Mouse (Mus musculus): Measurements from ENCODE around the gene Dctn1. TPM values are rescaled to one million over a fixed set of nuclear protein-coding genes. Genes with fewer than 3 reads are reported as not detected.

Gene Dctn1
- total RNA-seq, 2 experiments from 2014 or later = 400 to 422 TPM

DNA sequence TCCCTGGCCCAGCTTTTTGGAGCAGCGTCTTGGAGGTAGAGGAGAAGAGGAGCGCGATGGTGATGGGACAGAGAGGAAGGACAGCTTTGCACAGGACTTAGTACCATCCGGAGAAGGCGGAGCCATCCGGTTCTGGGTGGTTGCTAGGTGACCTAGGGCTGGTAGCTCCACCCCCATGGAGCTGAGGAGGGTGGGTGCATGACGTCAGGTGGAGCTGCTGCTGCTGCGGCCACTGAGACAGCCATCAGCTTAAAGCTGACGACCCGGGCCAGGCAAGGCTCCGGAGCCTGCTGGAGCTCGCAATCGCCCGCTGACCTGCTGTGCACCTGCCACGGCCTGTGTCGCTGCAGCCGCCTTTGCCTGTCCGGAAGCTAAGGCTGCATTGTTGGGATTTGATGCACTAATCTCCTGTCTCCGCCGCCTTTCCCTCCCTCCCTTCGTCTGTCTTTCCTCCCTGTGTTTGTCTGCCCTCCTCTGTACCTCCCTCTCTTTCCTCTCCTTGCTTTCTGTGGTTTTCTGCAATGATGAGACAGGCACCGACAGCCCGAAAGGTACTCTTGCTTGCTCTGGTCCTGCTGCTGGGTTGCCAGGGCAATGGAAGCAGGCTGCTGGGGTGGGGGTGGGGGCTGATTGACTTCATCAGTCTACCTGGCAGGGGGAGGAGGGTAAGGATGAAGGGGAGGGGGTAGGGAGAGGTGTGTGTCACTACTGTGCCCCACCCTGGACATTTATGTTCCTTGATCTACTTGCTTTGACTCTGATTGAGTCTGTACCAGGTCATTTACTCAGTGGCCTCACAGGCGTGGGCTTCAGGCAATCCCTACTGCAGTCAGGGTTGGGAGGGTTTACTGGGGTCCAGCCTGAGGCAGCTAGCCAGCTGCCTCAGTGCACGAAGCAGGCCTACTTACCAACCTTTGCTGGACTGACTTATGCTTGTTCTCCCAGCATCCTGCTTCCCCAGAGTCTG lies 20.5 kb downstream of the Dctn1 start:
- peak overlapping the region; percentile 82 for H3K4me3 ChIP-seq
- peak; percentile 87 to 95 for DNase-seq (ENCODE audit: low spot score in 2 of 2)
- TF ChIP-seq CTCF (conservative IDR thresholded peaks at IDR 0.05) = no peak
- H3K27ac ChIP-seq = peak overlapping the region; percentile 93

DNA sequence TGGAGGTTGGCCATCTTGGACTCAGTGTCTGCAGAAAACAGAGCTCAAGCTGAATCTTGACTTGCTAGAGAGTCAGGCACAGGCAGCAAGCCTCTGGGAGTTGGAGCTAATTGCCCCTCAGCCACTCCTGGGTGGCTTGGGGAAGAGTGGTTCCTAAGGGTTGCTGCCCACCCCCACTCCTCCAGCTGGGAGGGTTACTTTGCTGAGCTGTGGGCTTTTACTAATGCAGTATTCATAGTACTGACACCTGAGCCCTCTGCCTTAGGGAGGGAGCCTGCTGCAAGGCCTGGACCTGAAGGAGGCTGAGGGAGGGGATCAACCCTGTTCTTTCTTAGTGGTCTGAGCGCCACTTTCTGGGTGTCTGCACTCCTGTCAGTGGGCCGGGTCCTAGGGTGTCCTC lies 21.2 kb downstream of the Dctn1 start:
- Histone ChIP-seq H3K27ac (peak overlapping the region; percentile 93), H3K4me3 (peak overlapping the region; percentile 82)
- DNase-seq (ENCODE audit: low spot score in 2 of 2) = no peak
- TF ChIP-seq CTCF (conservative IDR thresholded peaks at IDR 0.05) = no peak

DNA sequence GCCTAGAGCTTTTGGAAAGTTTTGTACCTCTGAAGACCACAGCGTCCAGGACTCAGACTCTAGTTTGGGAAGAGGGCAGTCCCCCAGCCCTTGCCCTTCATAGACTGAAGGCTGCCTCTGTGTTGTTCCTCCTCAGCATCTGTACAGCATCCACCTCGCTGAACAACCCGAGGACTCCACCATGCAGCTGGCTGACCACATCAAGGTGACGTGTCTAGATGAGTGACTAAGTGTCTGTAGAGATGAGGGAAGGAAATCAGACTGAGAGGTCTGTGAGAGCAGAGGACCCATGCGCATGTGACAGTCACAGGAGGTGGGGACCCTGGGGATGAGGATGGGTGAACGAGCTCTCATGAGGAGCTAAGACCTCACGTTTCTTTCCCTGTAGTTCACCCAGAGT lies 27.9 kb downstream of the Dctn1 start:
- no peak overlapping the region for H3K4me3 ChIP-seq
- no peak overlapping the region for H3K27ac ChIP-seq
- no peak for DNase-seq (ENCODE audit: low spot score in 2 of 2)

DNA sequence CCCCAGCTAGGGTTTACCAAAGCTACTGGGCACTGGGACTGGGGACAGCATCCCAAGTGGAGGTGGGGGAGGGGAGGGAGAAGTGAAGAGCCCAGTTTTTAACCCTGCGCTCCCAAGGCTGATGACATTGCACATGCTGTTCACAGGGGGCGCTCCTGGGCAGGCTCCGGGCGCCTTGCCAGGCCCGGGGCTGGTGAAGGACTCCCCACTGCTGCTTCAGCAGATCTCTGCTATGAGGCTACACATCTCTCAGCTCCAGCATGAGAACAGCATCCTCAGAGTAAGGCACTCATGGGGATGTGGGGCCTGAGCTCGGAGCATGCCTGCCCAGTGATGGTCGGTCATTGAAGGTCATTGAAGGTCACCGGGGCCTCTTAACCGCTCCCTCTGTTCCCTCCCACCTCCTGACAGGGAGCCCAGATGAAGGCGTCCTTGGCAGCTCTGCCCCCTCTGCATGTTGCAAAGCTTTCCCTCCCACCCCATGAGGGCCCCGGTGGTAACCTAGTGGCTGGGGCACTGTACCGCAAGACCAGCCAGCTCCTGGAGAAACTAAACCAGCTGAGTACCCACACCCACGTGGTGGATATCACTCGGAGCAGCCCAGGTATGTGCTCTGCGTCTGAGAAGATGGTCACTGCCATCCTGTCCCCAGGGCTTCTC lies 31.8 kb downstream of the Dctn1 start:
- peak; percentile 79 for TF ChIP-seq CTCF (conservative IDR thresholded peaks at IDR 0.05)
- peak; percentile 57 to 80 for DNase-seq (ENCODE audit: low spot score in 2 of 2)
- no peak overlapping the region for H3K4me3 ChIP-seq
- H3K27ac ChIP-seq = peak overlapping the region; percentile 71

More for the DNA sequence above, 27.9 kb downstream of the Dctn1 start:
- TF ChIP-seq CTCF (conservative IDR thresholded peaks at IDR 0.05) = no peak

DNA sequence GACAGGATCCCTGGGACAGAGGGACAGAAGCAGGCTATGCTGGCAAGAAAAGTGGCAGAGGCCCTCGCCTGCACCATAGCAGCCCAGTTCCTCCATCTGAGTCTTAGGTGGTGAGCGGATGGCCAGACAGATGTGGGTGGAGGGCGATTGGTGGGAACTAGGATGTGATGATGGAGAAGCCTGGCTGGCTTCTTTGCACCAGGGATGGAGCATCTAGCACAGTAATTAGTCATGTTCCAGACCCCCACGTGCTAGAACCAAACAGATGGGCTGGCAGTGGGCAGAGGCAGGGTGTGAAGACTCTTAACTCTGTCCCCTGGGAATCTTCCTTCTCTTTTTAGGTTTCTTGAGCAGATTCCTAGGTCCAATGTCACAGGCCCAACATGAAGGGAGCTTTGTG lies 37.6 kb downstream of the Dctn1 start:
- DNase-seq (ENCODE audit: low spot score in 2 of 2) = peak in 1 of 2 experiments; percentile 8
- H3K4me3 ChIP-seq = no peak overlapping the region
- no peak for TF ChIP-seq CTCF (conservative IDR thresholded peaks at IDR 0.05)
- no peak overlapping the region for H3K27ac ChIP-seq

DNA sequence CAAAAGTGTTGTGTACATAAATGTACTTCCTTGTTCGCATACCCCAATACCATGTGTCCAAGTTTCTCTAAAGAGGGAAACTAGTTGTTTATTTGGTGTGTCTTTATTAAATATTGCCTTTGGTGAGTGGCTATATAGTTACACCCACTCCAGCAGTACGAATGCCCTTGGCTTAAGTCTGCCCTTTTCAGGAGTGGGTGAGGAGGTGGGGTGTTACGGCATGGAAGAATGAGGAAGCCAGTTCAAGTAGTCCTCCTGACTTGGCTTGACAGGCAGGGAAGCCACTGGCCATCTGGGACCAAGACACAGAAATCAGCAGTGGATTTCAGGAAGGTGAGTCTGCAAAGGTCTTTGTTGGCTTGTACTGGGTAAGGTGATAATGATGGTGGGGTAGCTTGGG lies 40.1 kb downstream of the Dctn1 start:
- H3K4me3 ChIP-seq = no peak overlapping the region
- TF ChIP-seq CTCF (conservative IDR thresholded peaks at IDR 0.05) = no peak
- DNase-seq (ENCODE audit: low spot score in 2 of 2) = no peak
- no peak overlapping the region for H3K27ac ChIP-seq

DNA sequence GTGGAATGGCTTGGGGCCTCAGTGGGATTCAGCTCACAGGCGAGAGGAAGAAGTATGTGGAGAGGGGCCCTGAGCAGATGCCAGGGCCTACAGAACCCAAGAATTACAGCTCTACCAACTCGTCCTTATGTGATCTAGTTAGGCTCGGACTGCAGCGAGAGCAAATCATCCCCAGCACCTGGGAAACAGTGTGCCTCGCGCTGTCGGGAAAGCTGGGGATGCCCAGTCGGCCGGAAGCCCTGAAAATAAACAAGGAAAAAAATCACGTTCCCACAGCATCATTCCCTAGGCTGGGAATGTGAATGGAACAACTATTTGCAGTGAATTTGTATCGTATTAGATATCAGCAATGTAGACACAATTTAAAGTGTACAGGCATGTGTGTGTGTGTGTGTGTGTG lies 40.6 kb downstream of the Dctn1 start:
- no peak overlapping the region for H3K27ac ChIP-seq
- TF ChIP-seq CTCF (conservative IDR thresholded peaks at IDR 0.05) = no peak
- H3K4me3 ChIP-seq = no peak overlapping the region
- no peak for DNase-seq (ENCODE audit: low spot score in 2 of 2)

DNA sequence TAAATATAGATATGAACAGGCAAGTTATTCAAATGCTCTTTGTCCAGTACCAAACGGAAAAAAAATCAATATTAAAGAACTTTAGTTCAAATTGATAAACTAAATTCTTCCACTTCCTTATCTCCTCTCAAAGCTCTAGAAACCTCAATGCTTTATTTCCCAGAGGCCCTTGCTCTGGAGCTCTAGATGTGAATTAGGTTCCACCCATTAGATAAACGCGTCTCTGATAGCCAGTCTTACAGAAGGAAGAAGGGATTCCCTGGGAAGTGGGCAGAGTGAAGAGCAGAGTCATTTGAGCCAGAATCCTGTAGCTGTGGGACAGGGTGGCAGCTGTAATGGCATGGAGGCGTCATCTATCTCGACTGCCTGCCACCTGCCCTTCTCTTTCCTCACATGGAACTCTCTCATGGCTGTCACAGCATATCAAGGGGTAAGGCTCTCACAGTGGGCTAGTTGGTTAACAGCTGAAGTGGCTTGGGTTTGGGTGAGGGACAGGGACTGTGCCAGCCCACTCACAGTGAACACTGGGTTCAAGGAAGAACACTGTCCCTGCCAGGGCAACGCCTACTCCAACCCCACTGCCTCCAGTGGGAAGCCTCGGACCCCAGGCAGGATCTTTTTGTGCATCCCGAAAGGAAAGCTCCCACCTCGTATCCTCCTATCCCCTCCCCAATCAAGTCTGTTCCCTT lies 41.8 kb downstream of the Dctn1 start:
- Histone ChIP-seq H3K4me3 (no peak overlapping the region), H3K27ac (no peak overlapping the region)
- no peak for DNase-seq (ENCODE audit: low spot score in 2 of 2)
- no peak for TF ChIP-seq CTCF (conservative IDR thresholded peaks at IDR 0.05)

DNA sequence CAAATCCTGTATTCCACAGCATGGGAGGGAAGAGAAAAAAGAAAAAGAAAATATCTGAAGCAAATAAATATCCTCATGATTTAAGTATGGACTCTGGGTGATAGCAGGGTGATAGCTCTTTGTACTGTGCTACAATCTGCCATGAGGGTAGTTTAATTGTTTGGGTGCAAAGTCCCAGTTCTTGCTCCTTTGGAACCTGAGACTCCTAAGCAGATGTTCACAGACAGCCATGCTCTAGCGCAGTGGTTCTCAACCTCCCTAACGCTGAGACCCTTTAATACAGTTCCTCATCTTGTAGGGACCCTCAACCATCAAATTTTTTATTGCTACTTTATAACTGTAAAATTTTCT lies 42.3 kb downstream of the Dctn1 start:
- Histone ChIP-seq H3K4me3 (no peak overlapping the region), H3K27ac (no peak overlapping the region)
- DNase-seq (ENCODE audit: low spot score in 2 of 2) = no peak
- no peak for TF ChIP-seq CTCF (conservative IDR thresholded peaks at IDR 0.05)

DNA sequence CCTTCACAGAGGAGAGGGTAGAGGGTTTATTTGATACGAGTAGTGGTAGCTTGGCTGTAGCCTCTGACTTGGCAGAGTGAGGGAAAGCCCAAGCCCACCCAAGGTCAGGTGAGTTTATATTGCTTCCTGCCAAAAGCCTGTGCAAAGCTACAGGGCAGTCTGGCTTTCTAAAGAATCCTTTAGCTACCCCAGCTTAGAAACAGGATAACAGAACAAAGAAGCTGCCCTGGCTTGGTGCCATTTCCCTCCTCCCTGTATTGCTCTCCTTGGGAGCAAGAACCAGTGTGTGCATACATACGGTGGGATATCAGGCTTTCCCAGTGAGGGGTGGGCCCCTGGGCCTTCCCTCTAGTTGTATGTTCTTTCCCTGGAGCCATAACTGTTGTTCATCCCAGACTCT lies 44.8 kb downstream of the Dctn1 start:
- Histone ChIP-seq H3K4me3 (no peak overlapping the region), H3K27ac (no peak overlapping the region)
- DNase-seq (ENCODE audit: low spot score in 2 of 2) = no peak
- TF ChIP-seq CTCF (conservative IDR thresholded peaks at IDR 0.05) = no peak

DNA sequence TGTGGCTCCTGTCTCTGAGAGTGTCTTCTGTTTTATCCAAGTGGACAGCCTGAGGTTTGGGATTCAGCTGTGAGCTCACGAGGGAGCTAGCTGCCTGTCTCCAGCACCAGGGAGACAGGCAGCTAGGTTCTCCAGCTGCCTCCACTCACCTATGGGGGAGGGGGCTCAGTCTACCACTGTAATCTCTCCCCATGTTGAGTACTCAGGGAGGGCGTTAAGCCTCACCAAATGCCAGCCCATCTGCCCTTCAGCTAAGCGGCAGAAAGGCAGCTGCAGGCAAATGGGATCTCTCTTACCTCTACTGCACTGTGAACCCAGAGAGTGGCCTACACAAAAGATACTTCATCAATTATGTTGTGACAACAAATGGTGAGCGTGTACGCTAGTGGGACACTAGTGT lies 45.8 kb downstream of the Dctn1 start:
- DNase-seq (ENCODE audit: low spot score in 2 of 2) = no peak
- Histone ChIP-seq H3K27ac (no peak overlapping the region), H3K4me3 (no peak overlapping the region)
- TF ChIP-seq CTCF (conservative IDR thresholded peaks at IDR 0.05) = no peak

DNA sequence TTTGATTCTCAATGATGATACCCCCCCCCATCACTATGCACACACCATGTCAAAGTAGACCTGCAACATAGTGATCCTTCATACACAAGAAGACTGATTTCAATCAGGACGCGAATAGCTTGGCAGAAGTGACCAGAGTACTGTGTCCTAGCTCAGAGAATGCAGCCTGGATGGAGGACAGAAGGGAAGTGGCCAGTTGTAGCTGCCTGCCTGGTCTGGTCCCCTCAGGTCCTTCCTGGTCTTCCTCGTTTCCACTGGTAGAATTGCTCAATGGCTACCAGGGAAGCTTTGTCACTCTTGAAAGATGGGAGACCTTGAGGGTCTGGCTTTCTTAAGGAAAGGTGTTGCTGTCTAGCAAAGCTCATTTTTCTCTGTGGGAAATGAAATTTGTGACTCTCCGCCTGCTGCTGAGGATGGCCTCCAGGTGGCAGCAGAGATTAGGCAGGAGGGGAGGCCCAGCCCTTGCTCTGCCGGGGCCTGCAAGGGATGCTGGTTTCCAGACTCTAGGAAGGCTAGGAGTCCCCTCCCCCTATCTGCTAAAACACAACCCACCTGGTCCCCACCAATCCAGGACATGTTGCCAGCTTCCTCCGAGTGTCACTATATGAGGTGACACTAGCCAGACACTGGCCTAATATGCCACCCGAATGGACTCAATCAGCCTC lies 49.4 kb downstream of the Dctn1 start:
- DNase-seq (ENCODE audit: low spot score in 2 of 2) = peak; percentile 76 to 87
- TF ChIP-seq CTCF (conservative IDR thresholded peaks at IDR 0.05) = peak; percentile 97
- Histone ChIP-seq H3K4me3 (no peak overlapping the region), H3K27ac (no peak overlapping the region)

DNA sequence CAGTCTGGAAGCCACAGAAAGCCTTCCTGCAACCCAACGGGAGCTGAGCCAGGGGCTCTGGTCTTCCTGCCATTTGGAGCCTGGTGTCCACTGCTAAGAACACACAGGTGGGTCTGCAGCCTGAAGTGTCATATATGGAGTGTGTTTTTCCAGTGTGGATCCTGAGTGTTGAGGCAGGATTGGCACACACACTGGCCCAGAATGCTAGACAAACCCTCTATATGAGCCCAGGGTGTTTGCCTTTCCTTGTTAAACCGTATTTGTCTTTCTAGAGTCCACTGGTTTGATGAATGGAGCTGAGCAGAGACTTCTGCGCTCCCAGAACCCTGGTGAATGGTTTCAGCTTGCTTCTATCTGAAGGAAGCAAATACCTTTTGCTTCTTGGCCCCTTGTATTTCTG lies 54.1 kb downstream of the Dctn1 start, which contains the start of gene Slc4a5:
TSS of gene Slc4a5 (plus strand) at position 15 of the 400 bp plus-strand sequence.
- no peak for DNase-seq (ENCODE audit: low spot score in 2 of 2)

More for the DNA sequence above, 54.1 kb downstream of the Dctn1 start, which contains the start of gene Slc4a5:
- Histone ChIP-seq H3K27ac (no peak within 1 kb of the TSS), H3K4me3 (no peak within 1 kb of the TSS)
- TF ChIP-seq CTCF (conservative IDR thresholded peaks at IDR 0.05) = no peak

All from layer of hippocampus, adult 2 months (tissue).